Mouse (Mus musculus) G1E (cell line): ENCODE data around the gene Rplp2.

Source experiments
- CTCF ChIP-seq: IDR thresholded peaks from 2 replicates; pipeline ENCODE4 v1.5.1; 2012; ENCODE audit warnings: low read depth, low read length, inconsistent platforms, mixed read lengths
- GATA1 ChIP-seq: IDR thresholded peaks from 2 replicates; pipeline ENCODE4 v1.6.1; 2012; ENCODE audit warnings: borderline replicate concordance, low read length, inconsistent platforms, mixed read lengths
- POLR2AphosphoS5 ChIP-seq: IDR thresholded peaks from 2 replicates; pipeline ENCODE4 v1.6.1; 2012; ENCODE audit warnings: low read depth, low read length, inconsistent platforms; ENCODE audit not compliant: insufficient replicate concordance
- TAL1 ChIP-seq: conservative IDR thresholded peaks from 2 replicates; pipeline ENCODE4 v1.6.1; 2012; ENCODE audit warnings: low read depth, low read length, inconsistent platforms, mixed read lengths

- TF ChIP-seq POLR2AphosphoS5, result no peak
- TF ChIP-seq GATA1, result no peak
- TF ChIP-seq TAL1, result no peak
- no peak for TF ChIP-seq CTCF
Observed at GRCm38 (mm10) chr7:141465388-141466044, 18.3 kb downstream of the Rplp2 start.
